Mouse (Mus musculus): Measurements from ENCODE around the gene Cst6.

- TF ChIP-seq POLR2A (IDR thresholded peaks at IDR 0.05; ENCODE audit: low read depth, low read length) (no peak), CTCF (conservative IDR thresholded peaks at IDR 0.05; ENCODE audit: insufficient read depth, insufficient read length, low read depth, low read length) (no peak)
These were observed 23.4 kb upstream of the Cst6 start for GRCm38 (mm10) chr19:5372724-5373123.
